In genomic region chr10:21544721-21545120, GRCm38 (mm10) we compare ENCODE assay signal across 26 mouse cellular contexts. TPM values are rescaled to one million over a fixed set of nuclear protein-coding genes. Genes with fewer than 3 reads are reported as not detected.
DNase-seq lines count a peak whose midpoint lies in the region; ATAC-seq and TF ChIP-seq lines count a peak whose summit lies in the region.
"Had no signal": no experiment of that assay in that cellular context is flagged by ENCODE, and none has a peak within 500 bp of the region (broad histone marks: within the 10 kb centered on the region; RNA-seq: fewer than 3 reads in every experiment).

No protein-coding gene starts in this region.

- no peaks in the 10 kb centered on the region for H3K27me3 ChIP-seq in heart, adult 2 months (ENCODE audit: control insufficient read depth, insufficient read depth, low read length)
- no peaks in the 10 kb centered on the region for H3K27me3 ChIP-seq in heart, postnatal 0 days (ENCODE audit: control insufficient read depth, insufficient read depth, low read length)
- H3K27me3 ChIP-seq in lung, embryonic 15.5 days = no peaks in the 10 kb centered on the region
- H3K27me3 ChIP-seq: hindbrain, embryonic 12.5 days; limb, embryonic 13.5 days; midbrain, embryonic 12.5 days had no signal

- peaks cover 11% of the 10 kb centered on the region for H3K4me1 ChIP-seq in heart, adult 2 months (ENCODE audit: control insufficient read depth, insufficient read depth, low read length)
- no peaks in the 10 kb centered on the region for H3K4me1 ChIP-seq in heart, postnatal 0 days (ENCODE audit: control insufficient read depth, insufficient read depth)
- no peaks in the 10 kb centered on the region for H3K4me1 ChIP-seq in lung, embryonic 15.5 days
- H3K4me1 ChIP-seq: hindbrain, embryonic 12.5 days had no signal

- no peaks in the 10 kb centered on the region for H3K79me2 ChIP-seq in heart, adult 2 months (replicated peaks; ENCODE audit: control insufficient read depth, insufficient read depth, low read length)

- H3K9ac ChIP-seq in heart, adult 2 months (ENCODE audit: low read depth, low read length) = no peak overlapping the region
- no peak overlapping the region for H3K9ac ChIP-seq in heart, postnatal 0 days (replicated peaks; ENCODE audit: low read depth, low read length)
- no peak overlapping the region for H3K9ac ChIP-seq in lung, embryonic 15.5 days
- H3K9ac ChIP-seq: hindbrain, embryonic 12.5 days; limb, embryonic 13.5 days; liver, embryonic 14.5 days; lung, embryonic 14.5 days; midbrain, embryonic 12.5 days had no signal

- intact Hi-C loops in heart, adult 2 months (cut with DNase I) = loop anchor here (1.0 to 5.0 kb wide), 5 partner anchors 54 to 448 kb away; no protein-coding TSS in a partner anchor
- intact Hi-C loops in heart, postnatal 25 days (cut with DNase I) = loop anchor here (1.0 to 5.0 kb wide), 3 partner anchors 77 to 447 kb away; no protein-coding TSS in a partner anchor
- intact Hi-C loops in left cerebral cortex, postnatal 36 days (cut with DNase I) = no loop called here

- H3K4me2 ChIP-seq in heart, postnatal 0 days (ENCODE audit: low read depth, low read length) = no peak overlapping the region
- no peak overlapping the region for H3K4me2 ChIP-seq in lung, embryonic 15.5 days
- H3K4me2 ChIP-seq: hindbrain, embryonic 12.5 days; limb, embryonic 13.5 days; lung, embryonic 14.5 days; midbrain, embryonic 12.5 days had no signal

- H3K27ac ChIP-seq in heart, adult 2 months = peak overlapping the region; percentile 71
- H3K27ac ChIP-seq in heart, postnatal 0 days (ENCODE audit: low read depth) = peak overlapping the region; percentile 67
- peak overlapping the region; percentile 30 for H3K27ac ChIP-seq in lung, embryonic 15.5 days
- H3K27ac ChIP-seq: forebrain, embryonic 10.5 days; hindbrain, embryonic 12.5 days; limb, embryonic 13.5 days; liver, embryonic 14.5 days; midbrain, embryonic 12.5 days had no signal

- ATAC-seq in heart, postnatal 0 days (ENCODE audit: insufficient read depth, low read depth) = no peak
- ATAC-seq in lung, embryonic 15.5 days (ENCODE audit: borderline replicate concordance, extremely low read depth, low FRiP score, low TSS enrichment) = no peak
- peak; percentile 37 for ATAC-seq in megakaryocyte progenitor cell, adult 5-6 weeks (replicated peaks; ENCODE audit: poor library complexity)
- ATAC-seq: intestine, postnatal 0 days had no signal

- H3K4me3 ChIP-seq in heart, adult 2 months = no peak overlapping the region
- H3K4me3 ChIP-seq in heart, postnatal 0 days (ENCODE audit: low read depth, low read length) = no peak overlapping the region
- H3K4me3 ChIP-seq in lung, embryonic 15.5 days = no peak overlapping the region
- H3K4me3 ChIP-seq: forebrain, embryonic 10.5 days; hindbrain, embryonic 12.5 days; limb, embryonic 13.5 days; midbrain, embryonic 12.5 days had no signal

- no peak for DNase-seq in heart, adult 2 months
- no peak for DNase-seq in heart, adult 8-10 months (ENCODE audit: low spot score)
- DNase-seq in heart, postnatal 0 days (ENCODE audit: low spot score) = no peak
- DNase-seq in heart, postnatal 25 days (ENCODE audit: low spot score) = no peak
- no peak for DNase-seq in lung, postnatal 14 days
- DNase-seq in left cerebral cortex, postnatal 36 days (ENCODE audit: low spot score in 2 of 2) = no peak
- DNase-seq: adrenal gland, postnatal 25 days; cerebellum, adult 9-10 months; thymus, adult 2 months; thymus, postnatal 4 days had no signal

- TF ChIP-seq EP300 in heart, adult 2 months (IDR thresholded peaks at IDR 0.05; ENCODE audit: insufficient read depth, low read depth, low read length) = no peak
- TF ChIP-seq EP300 in heart, postnatal 0 days (IDR thresholded peaks at IDR 0.05; ENCODE audit: low read depth) = no peak

- H3K36me3 ChIP-seq in heart, adult 2 months (ENCODE audit: control insufficient read depth, insufficient read depth, low read length) = peaks cover 4% of the 10 kb centered on the region; the same call in 1 of the 2 replicates
- no peaks in the 10 kb centered on the region for H3K36me3 ChIP-seq in heart, postnatal 0 days (replicated peaks; ENCODE audit: control insufficient read depth, insufficient read depth, low read length)
- H3K36me3 ChIP-seq in lung, embryonic 15.5 days = no peaks in the 10 kb centered on the region
- H3K36me3 ChIP-seq: forebrain, embryonic 10.5 days; hindbrain, embryonic 12.5 days; limb, embryonic 13.5 days; midbrain, embryonic 12.5 days had no signal

- TF ChIP-seq CTCF in heart, adult 2 months (IDR thresholded peaks at IDR 0.05) = no peak
- no peak for TF ChIP-seq CTCF in heart, postnatal 0 days (IDR thresholded peaks at IDR 0.05; ENCODE audit: low read depth)

- H3K9me3 ChIP-seq in heart, postnatal 0 days (replicated peaks; ENCODE audit: control insufficient read depth, low read length) = no peaks in the 10 kb centered on the region
- no peaks in the 10 kb centered on the region for H3K9me3 ChIP-seq in lung, embryonic 15.5 days
- H3K9me3 ChIP-seq: forebrain, embryonic 10.5 days; hindbrain, embryonic 12.5 days; limb, embryonic 13.5 days; midbrain, embryonic 12.5 days had no signal

- no peak for TF ChIP-seq POLR2A in heart, adult 2 months (IDR thresholded peaks at IDR 0.05; ENCODE audit: insufficient read depth, low read depth, low read length)

- 76% methylated on average over 4 of the region's 4 CpGs for WGBS in heart, adult 2 months
- WGBS in heart, postnatal 0 days = 84% methylated on average over 4 of the region's 4 CpGs
- 87% methylated on average over 4 of the region's 4 CpGs for WGBS in lung, embryonic 15.5 days

RNA-seq across cellular contexts. Expression of gene 1700020N01Rik, which starts 48.2 kb away (rescaled TPM):
- total RNA-seq in heart, adult 2 months (2021) = not detected
- polyA plus RNA-seq in heart, adult 2 months (2012; rRNA removed) = not detected in 2 replicates
- not detected for total RNA-seq in heart, adult 8-10 months (2022)
- not detected in 2 replicates for total RNA-seq in heart, postnatal 0 days (2014; rRNA removed; ENCODE audit: low replicate concordance)
- not detected in 2 replicates for polyA plus RNA-seq in heart, postnatal 0 days (2015; fragmentation: Nextera tagmentation; extraction: Ambion mirVana)
- not detected for total RNA-seq in heart, postnatal 25 days (2021)
- polyA plus RNA-seq in lung, embryonic 15.5 days (2015; fragmentation: Nextera tagmentation; extraction: Ambion mirVana) = not detected in 2 replicates
- not detected in 2 replicates for total RNA-seq in megakaryocyte progenitor cell, adult 5-6 weeks (2015)
- not detected in 2 replicates for total RNA-seq in megakaryocyte progenitor cell, adult 5-6 weeks (2017)
- not detected for total RNA-seq in left cerebral cortex, postnatal 36 days (2021)
- total RNA-seq: gastrocnemius, adult 18-20 months; gastrocnemius, postnatal 4 days; left cerebral cortex, postnatal 14 days; monocyte, adult 5-6 weeks; neutrophil, adult 5-6 weeks had no signal
- polyA plus RNA-seq: brain, embryonic 14.5 days; forebrain, embryonic 10.5 days; hindbrain, embryonic 12.5 days; limb, embryonic 13.5 days; liver, embryonic 14.5 days; lung, embryonic 14.5 days; midbrain, embryonic 12.5 days; stomach, embryonic 16.5 days had no signal
